Mouse (Mus musculus) neutrophil, adult 59 days (primary cell): ENCODE data around the gene Apex2. TPM values are rescaled to one million over a fixed set of nuclear protein-coding genes. Genes with fewer than 3 reads are reported as not detected.

Source experiments
- total RNA-seq, 2 experiments: library from RNA; stranded (reverse); gene quantifications; 1 replicate in 1 of 2; 2 replicates in 1 of 2; pipeline ENCODE4 v1.2.4; 2023

The Apex2 gene
- total RNA-seq = 1 to 10 TPM; 8.0 to 9.4 TPM

DNA sequence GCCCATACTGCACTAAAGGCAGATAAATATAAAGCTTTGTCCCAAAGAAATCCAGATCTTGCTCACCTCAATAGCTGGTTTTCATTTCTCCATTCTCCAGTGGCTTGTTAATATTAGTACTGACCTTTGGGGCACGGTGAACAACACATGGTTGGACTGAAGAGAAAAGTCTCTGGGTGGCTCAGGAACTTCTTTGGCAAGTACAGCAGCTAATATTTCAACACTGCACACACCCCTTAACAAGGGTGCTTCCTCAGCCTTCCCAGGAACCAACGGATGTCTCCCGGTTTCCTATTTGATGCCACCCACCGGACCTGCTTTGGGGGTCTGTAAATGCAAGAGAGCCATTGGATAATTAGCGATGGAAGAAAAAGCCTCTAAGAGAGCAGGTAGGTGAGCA lies at the start of gene Apex2:
TSS of gene Apex2 (minus strand) at position 173 of the 400 bp plus-strand sequence.

DNA sequence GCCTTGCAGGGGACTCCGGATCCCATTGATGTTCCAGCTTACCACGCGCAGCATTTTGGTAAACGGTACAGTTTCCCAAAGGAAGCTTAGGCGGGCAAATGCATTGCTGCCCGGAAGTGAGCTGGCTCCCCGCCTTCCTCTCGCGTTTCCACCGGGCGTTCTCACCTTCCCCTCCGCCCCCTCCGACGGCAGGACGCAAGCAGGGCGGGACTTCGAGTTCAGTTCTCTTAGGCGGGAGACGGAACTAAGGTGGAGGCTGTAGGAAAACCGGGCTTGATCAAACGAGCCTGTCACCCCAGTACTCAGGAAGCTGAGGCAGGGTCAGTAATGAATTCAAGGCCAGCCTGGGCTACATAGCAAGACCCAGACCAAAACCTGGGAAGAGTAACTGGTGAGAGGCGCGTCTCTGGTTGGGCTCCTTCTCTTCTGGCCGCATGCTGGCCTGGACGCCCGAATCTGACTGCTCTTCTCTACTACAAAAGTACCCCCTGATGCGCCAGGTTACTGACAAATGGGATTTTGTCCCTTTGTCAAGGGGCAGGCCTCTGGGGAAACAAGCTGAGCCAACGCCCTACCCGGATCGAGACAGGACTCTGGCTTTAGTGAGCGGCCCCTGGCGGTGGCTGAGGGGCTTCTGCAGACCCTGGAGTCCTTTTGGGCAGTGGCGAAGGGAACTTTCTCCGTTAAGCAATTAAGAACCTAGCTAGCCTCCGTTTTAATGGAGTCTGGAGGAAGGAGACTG lies 1.5 kb downstream of the Apex2 start, which contains the start of gene Pfkfb1:
TSS of gene Pfkfb1 (plus strand) at position 207 of the 742 bp plus-strand sequence.

DNA sequence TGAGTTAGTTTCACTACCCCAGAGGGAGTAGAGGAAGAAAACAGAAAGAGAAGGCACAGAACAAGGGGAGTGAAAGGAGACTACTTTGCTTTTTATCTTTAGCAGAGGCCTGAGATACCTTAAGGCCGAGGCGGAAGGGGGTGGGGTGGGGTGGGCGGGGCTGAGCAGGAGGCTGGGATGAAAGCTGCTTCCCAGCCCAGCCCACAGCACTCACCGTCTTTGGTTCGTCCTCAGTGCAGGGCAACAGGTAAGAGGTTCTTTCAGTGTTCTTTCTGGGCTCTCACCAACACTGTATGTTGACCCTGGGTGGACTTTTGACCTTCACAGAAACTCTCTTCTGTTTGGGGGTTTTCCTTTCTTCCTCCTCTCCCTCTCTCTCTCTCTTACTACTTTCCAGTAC lies 42.4 kb downstream of the Apex2 start, which contains the start of gene Alas2:
TSS of gene Alas2 (plus strand) at position 137 of the 400 bp plus-strand sequence.

Other genes with a start within 250 kb of the Apex2 start
- 10 to 100 TPM; 10.6 to 13.5 TPM for gene Tmem29, start 130.7 kb downstream of the Apex2 start, total RNA-seq
- 10 to 100 TPM; 13.1 to 27.3 TPM for gene Alas2, start 42.5 kb downstream of the Apex2 start, total RNA-seq
- 1 to 10 TPM; 3.1 to 3.8 TPM for gene Pfkfb1, start 1.6 kb downstream of the Apex2 start, total RNA-seq
- gene Tro, start 67.7 kb upstream of the Apex2 start, total RNA-seq = not detected
- gene Maged2, start 224.5 kb upstream of the Apex2 start, total RNA-seq = under 1 TPM; 0.51 to 0.88 TPM